Mouse (Mus musculus) heart, postnatal 0 days (tissue): Measurements from ENCODE around the gene Macc1. TPM values are rescaled to one million over a fixed set of nuclear protein-coding genes. Genes with fewer than 3 reads are reported as not detected.

Experiments used
- ATAC-seq: fragments of 200-750 bp; cut with Nextera tagmentation; 2 replicates; pipeline ENCODE4 v1.8.0; 2017; ENCODE audit warnings: low read depth, moderate number of reproducible peaks, moderate library complexity; ENCODE audit not compliant: insufficient read depth
- DNase-seq: peaks from one replicate; pipeline ENCODE4 v3.0.0-alpha.2; 2016; ENCODE audit warnings: low spot score
- H3K27ac ChIP-seq: fragments of 300-500 bp; sonication (generic); 2 replicates; pipeline ENCODE4 v1.5.1; 2014; ENCODE audit warnings: low read depth, mild to moderate bottlenecking
- H3K27me3 ChIP-seq: fragments of 300-500 bp; sonication (generic); 2 replicates; pipeline ENCODE4 v1.6.1; 2014; ENCODE audit warnings: low read length, mixed read lengths; ENCODE audit not compliant: control insufficient read depth, insufficient read depth
- H3K36me3 ChIP-seq: fragments of 300-500 bp; sonication (generic); replicated peaks from 2 replicates; pipeline ENCODE4 v1.6.1; 2014; ENCODE audit warnings: low read length, mixed read lengths; ENCODE audit not compliant: control insufficient read depth, insufficient read depth
- H3K4me1 ChIP-seq: fragments of 300-500 bp; sonication (generic); 2 replicates; pipeline ENCODE4 v1.6.1; 2014; ENCODE audit warnings: antibody characterized with exemption; ENCODE audit not compliant: control insufficient read depth, insufficient read depth
- H3K4me2 ChIP-seq: fragments of 300-500 bp; sonication (generic); 2 replicates; pipeline ENCODE4 v1.6.1; 2014; ENCODE audit warnings: low read depth, mild to moderate bottlenecking, low read length, moderate library complexity
- H3K4me3 ChIP-seq: fragments of 300-500 bp; sonication (generic); 2 replicates; pipeline ENCODE4 v1.5.1; 2014; ENCODE audit warnings: low read depth, low read length
- H3K9ac ChIP-seq: fragments of 300-500 bp; sonication (generic); replicated peaks from 2 replicates; pipeline ENCODE4 v1.6.1; 2014; ENCODE audit warnings: low read depth, low read length, mixed read lengths
- H3K9me3 ChIP-seq: fragments of 300-500 bp; sonication (generic); replicated peaks from 2 replicates; pipeline ENCODE4 v1.6.1; 2016; ENCODE audit warnings: low read length; ENCODE audit not compliant: control insufficient read depth
- CTCF ChIP-seq: IDR thresholded peaks from 2 replicates; pipeline ENCODE4 v1.5.1; 2016; ENCODE audit warnings: antibody characterized with exemption, control low read depth, low read depth
- EP300 ChIP-seq: IDR thresholded peaks from 2 replicates; pipeline ENCODE4 v1.6.1; 2016; ENCODE audit warnings: antibody characterized with exemption, low read depth
- WGBS: fragments of 180-500 bp; shearing (Covaris S2); extraction: QIAGEN DNeasy Blood & Tissue Kit; methylation state at CpG from one replicate; pipeline ENCODE4 v1.1.7; 2014; 5-methylcytosine and 5-hydroxymethylcytosine counted together
- polyA plus RNA-seq: library from polyadenylated mRNA; unstranded; fragments of >200 nt; fragmentation: Nextera tagmentation; extraction: Ambion mirVana; gene quantifications from 2 replicates; pipeline ENCODE4 v1.2.1, GENCODE M21; 2015
- total RNA-seq: library from RNA; depleted of rRNA; stranded (reverse); fragments of >200 nt; gene quantifications from 2 replicates; pipeline ENCODE4 v1.2.3, GENCODE M21; 2014; ENCODE audit warnings: low replicate concordance

The Macc1 gene
- total and polyA plus RNA-seq, 2 experiments from 2014 or later = not detected

DNA sequence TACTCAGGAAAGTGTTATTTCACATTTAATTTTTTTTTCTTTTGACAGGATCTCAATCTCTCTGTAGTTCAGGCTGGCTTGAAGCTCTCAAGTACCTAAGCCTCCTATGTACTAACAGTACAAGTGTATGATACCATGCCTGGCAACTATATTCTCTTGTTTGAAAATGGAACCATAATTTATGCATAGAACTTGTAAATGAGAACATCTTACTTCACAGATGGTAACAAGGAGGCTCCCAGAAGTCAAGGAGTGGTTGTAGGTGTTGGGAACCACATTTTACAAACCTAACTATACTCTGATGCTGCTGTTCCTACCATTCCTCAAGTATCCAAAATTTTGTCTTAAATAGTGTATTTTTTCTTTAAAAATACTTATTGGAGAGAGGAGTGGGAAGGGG is 96.5 kb downstream of the Macc1 start:
- no peak for ATAC-seq
- no peak overlapping the region for H3K27ac ChIP-seq
- TF ChIP-seq CTCF (no peak), EP300 (no peak)

DNA sequence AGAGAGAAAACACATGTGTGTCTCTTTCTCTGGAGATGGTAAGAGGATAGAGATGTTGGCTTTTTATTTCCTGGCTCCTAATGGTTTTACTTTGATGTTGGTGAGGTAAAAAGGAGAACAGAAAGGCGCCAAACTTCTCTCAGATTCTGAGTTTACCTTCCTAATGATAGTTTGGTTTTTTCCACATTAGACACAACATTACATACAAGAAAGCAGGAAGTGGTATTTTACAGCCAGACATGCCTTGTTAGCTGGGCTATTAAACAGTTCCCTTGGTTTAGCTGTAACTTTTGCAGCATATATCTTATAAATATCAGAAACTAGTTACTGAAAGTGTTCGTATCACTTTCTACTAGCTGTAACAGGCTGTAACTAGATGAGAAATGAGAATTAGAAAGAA is 96.9 kb downstream of the Macc1 start:
- DNase-seq (no peak), ATAC-seq (no peak)
- Histone ChIP-seq H3K27me3 (no peaks in the 10 kb centered on the region), H3K27ac (no peak overlapping the region), H3K4me1 (no peaks in the 10 kb centered on the region), H3K9ac (no peak overlapping the region), H3K9me3 (no peaks in the 10 kb centered on the region), H3K4me2 (no peak overlapping the region), H3K4me3 (no peak overlapping the region), H3K36me3 (no peaks in the 10 kb centered on the region)
- TF ChIP-seq CTCF (no peak), EP300 (no peak)
- 59% methylated on average over 2 of the region's 2 CpGs for WGBS

More for the DNA sequence above, 96.5 kb downstream of the Macc1 start:
- Histone ChIP-seq H3K9ac (no peak overlapping the region), H3K36me3 (no peaks in the 10 kb centered on the region), H3K9me3 (no peaks in the 10 kb centered on the region), H3K4me3 (no peak overlapping the region), H3K4me2 (no peak overlapping the region), H3K4me1 (no peaks in the 10 kb centered on the region), H3K27me3 (no peaks in the 10 kb centered on the region)
- no peak for DNase-seq

DNA sequence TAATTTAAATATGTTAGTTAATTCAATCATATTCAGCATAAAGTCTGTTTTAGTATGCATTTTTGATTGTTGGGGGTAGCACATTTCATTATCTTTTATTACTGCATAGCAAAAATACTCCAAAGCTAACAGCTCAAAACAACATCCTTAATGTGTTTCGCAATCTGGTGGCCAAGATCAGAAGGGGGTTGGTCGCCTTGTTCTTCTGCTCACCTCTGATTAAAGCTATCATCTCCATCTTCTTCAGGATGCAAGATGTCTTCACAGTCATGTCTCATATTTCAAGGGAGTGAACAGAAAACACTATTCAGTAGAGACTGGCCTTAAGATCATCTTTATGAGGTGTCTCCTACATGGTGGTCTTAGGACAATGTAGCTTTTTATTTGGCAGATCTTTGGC is 97.9 kb downstream of the Macc1 start:
- no peak overlapping the region for H3K9ac ChIP-seq
- TF ChIP-seq EP300 (no peak), CTCF (no peak)
- H3K4me3 ChIP-seq = no peak overlapping the region
- no peaks in the 10 kb centered on the region for H3K9me3 ChIP-seq
- 69% methylated on average over 2 of the region's 2 CpGs for WGBS
- DNase-seq (no peak), ATAC-seq (no peak)
- H3K4me2 ChIP-seq = no peak overlapping the region
- no peaks in the 10 kb centered on the region for H3K4me1 ChIP-seq
- no peaks in the 10 kb centered on the region for H3K27me3 ChIP-seq
- H3K27ac ChIP-seq = no peak overlapping the region
- no peaks in the 10 kb centered on the region for H3K36me3 ChIP-seq

DNA sequence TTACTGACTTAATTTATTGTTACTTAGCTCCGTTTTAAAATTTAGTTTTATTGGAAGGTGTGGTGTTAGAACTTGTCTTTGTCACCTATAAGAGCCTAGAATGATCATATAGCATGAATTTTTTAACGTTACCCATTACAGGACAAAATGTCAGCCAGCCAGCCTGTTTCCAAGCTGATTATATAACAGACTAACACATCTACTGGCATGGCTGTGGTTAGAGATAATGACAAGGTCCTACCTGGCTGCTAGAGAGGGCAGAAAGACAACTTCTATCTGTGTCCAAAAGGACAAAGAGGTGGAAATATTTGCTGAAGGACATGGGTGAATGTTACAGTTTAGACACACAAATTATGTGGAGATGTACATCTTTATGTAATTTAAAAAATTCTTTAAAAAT is 101.8 kb downstream of the Macc1 start:
- DNase-seq = no peak
- 68% methylated on average over 2 of the region's 2 CpGs for WGBS
- H3K27me3 ChIP-seq = no peaks in the 10 kb centered on the region
- H3K27ac ChIP-seq = no peak overlapping the region
- H3K4me2 ChIP-seq = no peak overlapping the region
- no peak overlapping the region for H3K4me3 ChIP-seq
- no peaks in the 10 kb centered on the region for H3K9me3 ChIP-seq
- no peak for TF ChIP-seq CTCF
- no peak for TF ChIP-seq EP300
- H3K36me3 ChIP-seq = no peaks in the 10 kb centered on the region
- H3K9ac ChIP-seq = no peak overlapping the region
- H3K4me1 ChIP-seq = no peaks in the 10 kb centered on the region
- ATAC-seq = no peak

DNA sequence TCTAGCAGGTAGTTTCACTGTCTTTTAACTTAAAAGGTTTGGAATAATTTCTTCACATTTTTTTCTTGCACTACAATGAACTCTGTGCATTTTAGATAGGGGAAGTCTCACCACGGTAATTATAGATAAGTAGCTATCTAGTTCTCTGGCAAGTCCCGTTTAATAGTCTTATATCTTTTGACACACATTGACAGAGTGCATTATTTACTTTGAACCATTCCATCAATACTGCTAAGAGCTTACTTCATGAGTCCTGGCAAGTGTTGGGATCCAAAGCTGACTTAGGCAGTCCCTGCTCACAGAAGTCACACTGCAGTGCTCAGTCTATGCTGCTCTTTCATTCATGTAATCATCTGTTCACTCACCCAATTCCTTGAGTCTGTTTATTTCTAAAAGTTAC is 111.7 kb downstream of the Macc1 start:
- 29% methylated on average over 2 of the region's 2 CpGs for WGBS
- ATAC-seq = no peak

GRCm38 (mm10) chr12:119426182-119426886 is 112.3 kb downstream of the Macc1 start:
- Histone ChIP-seq H3K4me2 (no peak overlapping the region), H3K9ac (no peak overlapping the region), H3K4me3 (no peak overlapping the region), H3K9me3 (no peaks in the 10 kb centered on the region), H3K27ac (no peak overlapping the region), H3K27me3 (no peaks in the 10 kb centered on the region), H3K36me3 (no peaks in the 10 kb centered on the region), H3K4me1 (no peaks in the 10 kb centered on the region)
- 100% methylated on average over 2 of the region's 2 CpGs for WGBS
- ATAC-seq (no peak), DNase-seq (no peak)
- TF ChIP-seq CTCF (no peak), EP300 (no peak)

More for the DNA sequence above, 111.7 kb downstream of the Macc1 start:
- H3K4me2 ChIP-seq = no peak overlapping the region
- no peak overlapping the region for H3K4me3 ChIP-seq
- H3K9me3 ChIP-seq = no peaks in the 10 kb centered on the region
- no peak for TF ChIP-seq CTCF
- no peak for TF ChIP-seq EP300
- no peak for DNase-seq
- no peaks in the 10 kb centered on the region for H3K4me1 ChIP-seq
- no peak overlapping the region for H3K9ac ChIP-seq
- H3K36me3 ChIP-seq = no peaks in the 10 kb centered on the region
- no peak overlapping the region for H3K27ac ChIP-seq
- no peaks in the 10 kb centered on the region for H3K27me3 ChIP-seq
